Mouse (Mus musculus): ENCODE measurements around the gene Smpd2. TPM values are rescaled to one million over a fixed set of nuclear protein-coding genes. Genes with fewer than 3 reads are reported as not detected.

Smpd2 gene
- polyA plus RNA-seq, 1 experiment: 106 TPM

GRCm38 (mm10) chr10:41461057-41461722 lies 29.0 kb downstream of the Smpd2 start:
- 77% methylated on average over 3 of the region's 3 CpGs for WGBS
- DNase-seq (ENCODE audit: low read depth, low spot score): no peak

DNA sequence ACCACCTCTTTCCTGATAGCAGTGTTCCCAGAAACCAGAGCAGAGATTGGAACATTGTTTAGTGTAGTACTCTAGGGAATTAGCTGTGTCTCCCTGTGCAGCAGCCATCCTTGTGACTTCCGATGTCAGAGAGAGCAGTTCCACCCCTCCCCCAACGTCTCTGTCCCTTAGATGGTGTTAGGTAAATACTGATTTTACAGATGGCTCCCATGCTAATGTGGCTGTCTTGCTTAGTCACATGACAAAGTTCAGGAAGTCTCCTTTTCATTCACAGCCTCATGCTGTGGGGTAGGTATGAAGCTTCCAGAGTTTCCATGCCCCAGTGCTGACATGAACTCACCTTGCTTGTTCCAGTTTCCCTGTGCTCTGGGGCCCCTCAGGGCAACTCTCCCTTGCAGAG lies 29.7 kb downstream of the Smpd2 start:
- 33% methylated on average over 2 of the region's 2 CpGs for WGBS

GRCm38 (mm10) chr10:41459990-41460389 lies 30.2 kb downstream of the Smpd2 start:
- WGBS: 90% methylated on average over 4 of the region's 4 CpGs
- no peak for DNase-seq (ENCODE audit: low read depth, low spot score)

More for the DNA sequence above, 29.7 kb downstream of the Smpd2 start:
- DNase-seq (ENCODE audit: low read depth, low spot score): no peak

GRCm38 (mm10) chr10:41452791-41453190 lies 37.4 kb downstream of the Smpd2 start:
- 87% methylated on average over 3 of the region's 3 CpGs for WGBS
- no peak for DNase-seq (ENCODE audit: low read depth, low spot score)

DNA sequence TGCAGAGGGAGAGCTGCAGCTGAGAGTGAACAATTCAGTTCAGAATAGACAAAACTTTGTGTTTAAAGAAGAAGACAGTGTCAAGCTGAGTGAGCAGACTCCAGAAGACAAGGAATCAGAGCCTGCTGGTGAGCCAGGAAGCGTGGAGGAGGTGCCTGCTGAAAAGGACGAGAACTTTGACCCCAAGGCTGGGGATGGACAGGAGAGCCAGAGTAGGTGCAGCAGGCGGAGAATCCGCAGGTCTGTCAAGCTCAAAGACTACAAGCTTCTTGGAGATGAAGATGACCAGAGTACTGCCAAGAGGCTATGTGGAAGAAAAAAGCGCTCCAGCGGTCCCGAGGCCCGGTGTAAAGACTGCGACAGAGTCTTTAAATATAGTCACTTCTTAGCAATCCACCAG lies 38.5 kb downstream of the Smpd2 start:
- DNase-seq (ENCODE audit: low read depth, low spot score): no peak
- WGBS: 81% methylated on average over 9 of the region's 9 CpGs

GRCm38 (mm10) chr10:41450780-41451522 lies 39.2 kb downstream of the Smpd2 start:
- WGBS: 31% methylated on average over 18 of the region's 18 CpGs
- DNase-seq (ENCODE audit: low read depth, low spot score): no peak

DNA sequence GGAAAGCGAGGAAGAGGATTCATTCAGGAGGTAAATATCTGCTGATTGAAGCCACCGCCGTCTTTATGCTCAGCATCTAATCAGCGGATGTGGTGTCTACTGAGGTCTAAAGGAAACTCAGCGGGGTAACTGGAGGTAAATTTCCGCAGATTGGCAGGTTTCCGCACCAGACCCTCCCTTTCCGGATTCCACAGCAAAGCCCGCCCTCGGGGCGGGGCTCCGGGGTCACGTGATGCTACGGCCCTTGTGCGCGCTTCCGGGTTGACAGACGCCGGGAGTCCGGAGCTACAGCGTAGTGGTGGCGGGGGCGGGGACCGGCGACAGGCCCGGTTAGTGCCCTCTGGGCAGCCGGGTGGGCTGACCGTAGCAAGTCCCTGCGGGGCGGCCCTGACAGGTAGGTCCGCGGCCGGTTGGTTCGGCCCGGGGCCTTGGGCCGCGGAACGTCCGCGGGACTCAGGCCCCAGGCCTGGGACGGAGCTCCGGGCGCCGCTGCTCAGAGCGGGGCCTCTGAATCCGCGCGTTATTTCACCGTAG lies 40.0 kb downstream of the Smpd2 start, which contains the start of gene Zbtb24:
Gene Zbtb24 (plus strand): TSS at position 247 of the 534 bp plus-strand sequence.
- under 1% methylated on average over 49 of the region's 49 CpGs for WGBS
- DNase-seq (ENCODE audit: low read depth, low spot score): peak; percentile 85

- no peak for DNase-seq (ENCODE audit: low read depth, low spot score)
- 6% methylated on average over 14 of the region's 14 CpGs for WGBS
Observed at GRCm38 (mm10) chr10:41449684-41450083, 40.5 kb downstream of the Smpd2 start.

DNA sequence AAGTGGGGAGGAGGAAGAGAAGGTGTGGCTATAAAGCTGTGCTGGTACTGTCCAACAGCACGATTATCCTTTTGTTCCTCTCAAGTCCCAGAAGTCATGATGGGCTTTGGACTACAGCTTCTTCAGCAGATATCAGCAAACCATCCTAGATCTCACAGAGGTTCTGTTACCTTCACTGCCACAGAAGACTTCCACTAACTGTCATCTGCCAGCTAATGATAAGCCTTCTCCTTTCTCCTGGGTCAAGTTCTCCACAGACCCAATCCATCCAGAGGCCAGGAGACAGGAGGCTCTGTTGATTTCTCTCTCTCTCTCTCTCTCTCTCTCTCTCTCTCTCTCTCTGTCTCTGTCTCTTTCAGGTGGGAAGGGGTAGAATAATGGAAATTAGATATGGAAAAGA lies 42.0 kb downstream of the Smpd2 start:
- WGBS: 79% methylated on average over 1 of the region's 1 CpGs
- DNase-seq (ENCODE audit: low read depth, low spot score): no peak

Other genes with a start within 250 kb of the Smpd2 start
- gene Fig4, start 187.1 kb downstream of the Smpd2 start, polyA plus RNA-seq (2012; rRNA removed): 8.4 and 11.0 TPM in 2 replicates
- not detected in 2 replicates for gene Ak9, start 186.4 kb downstream of the Smpd2 start, polyA plus RNA-seq (2012; rRNA removed)
- 10.6 and 16.9 TPM in 2 replicates for gene Zbtb24, start 40.0 kb downstream of the Smpd2 start, polyA plus RNA-seq (2012; rRNA removed)
- gene Mical1, start 14.1 kb downstream of the Smpd2 start, polyA plus RNA-seq (2012; rRNA removed): 48.8 and 137 TPM in 2 replicates
- gene Ppil6, start 70 bp upstream of the Smpd2 start, polyA plus RNA-seq (2012; rRNA removed): 0.40 and 0.47 TPM in 2 replicates
- gene Cd164, start 29.0 kb upstream of the Smpd2 start, polyA plus RNA-seq (2012; rRNA removed): 115 and 143 TPM in 2 replicates
- 0.86 and 0.88 TPM in 2 replicates for gene Ccdc162, start 226.3 kb upstream of the Smpd2 start, polyA plus RNA-seq (2012; rRNA removed)

All from large intestine, adult 2 months (tissue).